Mouse (Mus musculus): ENCODE data around the gene Spryd7.
"Not testable (repeated sequence)": the region's sequence is repeated elsewhere in the genome, so short reads cannot be mapped to it uniquely, and the experiment has no call there.

The Spryd7 gene

DNA sequence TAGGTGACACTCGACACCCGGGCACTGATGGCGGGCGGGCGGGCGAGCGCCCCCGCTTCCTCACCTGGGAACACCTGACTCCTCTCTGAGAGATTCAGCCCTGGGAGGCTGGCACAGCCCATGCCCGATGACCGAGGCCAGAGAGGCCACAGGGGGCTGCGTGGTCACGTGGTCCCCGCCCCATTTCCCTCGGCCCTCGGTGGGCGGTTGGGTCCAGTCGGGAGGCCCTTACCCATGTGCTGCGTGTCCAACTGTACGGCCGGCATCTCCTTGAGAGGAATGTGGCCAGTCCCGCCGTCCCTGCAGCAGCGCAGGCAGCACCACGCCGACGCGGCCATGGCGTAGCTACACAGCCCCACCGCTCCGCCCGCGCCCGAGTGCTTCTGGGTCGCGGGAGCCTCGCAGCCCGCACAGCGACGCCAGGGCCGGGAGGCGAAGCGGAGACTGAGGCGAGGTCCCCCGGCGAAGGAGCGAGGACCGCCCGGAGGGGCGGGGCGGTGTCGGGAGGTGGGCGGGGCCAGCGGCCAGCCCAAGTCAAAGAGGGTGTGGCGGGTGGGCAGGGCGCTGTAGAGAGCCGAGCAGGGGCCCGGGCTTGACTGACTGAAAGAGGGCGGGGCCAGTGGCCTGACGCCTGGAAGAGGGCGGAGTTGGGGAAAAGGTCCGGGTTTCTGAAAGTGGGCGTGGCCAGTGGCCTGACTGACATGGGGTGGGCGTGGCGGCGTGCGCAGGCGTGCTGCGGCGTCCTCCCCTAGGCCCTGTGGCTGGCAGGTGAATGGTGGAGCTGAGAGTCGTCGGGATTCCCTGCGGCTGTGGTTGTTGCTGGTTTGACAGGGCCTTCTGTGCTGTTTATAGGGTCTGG, at the start of gene Spryd7:
Gene Spryd7, minus strand, starts transcription at position 598 of the 859 bp plus-strand sequence.
- peak; percentile 96 to 97 for DNase-seq (ENCODE audit: low spot score in 2 of 2)

DNA sequence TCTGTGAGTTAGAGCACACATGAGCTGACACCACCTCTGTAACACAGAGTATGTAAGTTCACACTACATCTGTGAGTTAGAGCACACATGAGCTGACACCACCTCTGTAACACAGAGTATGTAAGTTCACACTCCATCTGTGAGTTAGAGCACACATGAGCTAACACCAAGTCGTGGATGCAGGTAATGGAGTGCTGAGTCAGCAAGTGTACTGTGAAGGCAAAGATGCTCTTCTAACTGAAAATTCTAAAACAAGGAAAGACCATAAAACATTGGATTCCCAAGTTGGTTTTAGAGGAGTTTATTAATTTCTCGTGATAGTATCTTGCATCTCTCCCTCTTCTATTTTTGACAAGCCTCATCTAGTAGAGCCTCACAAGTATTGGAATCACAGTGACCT, 49.4 kb upstream of the Spryd7 start:
- not testable (repeated sequence) for DNase-seq (ENCODE audit: low spot score in 2 of 2)

DNA sequence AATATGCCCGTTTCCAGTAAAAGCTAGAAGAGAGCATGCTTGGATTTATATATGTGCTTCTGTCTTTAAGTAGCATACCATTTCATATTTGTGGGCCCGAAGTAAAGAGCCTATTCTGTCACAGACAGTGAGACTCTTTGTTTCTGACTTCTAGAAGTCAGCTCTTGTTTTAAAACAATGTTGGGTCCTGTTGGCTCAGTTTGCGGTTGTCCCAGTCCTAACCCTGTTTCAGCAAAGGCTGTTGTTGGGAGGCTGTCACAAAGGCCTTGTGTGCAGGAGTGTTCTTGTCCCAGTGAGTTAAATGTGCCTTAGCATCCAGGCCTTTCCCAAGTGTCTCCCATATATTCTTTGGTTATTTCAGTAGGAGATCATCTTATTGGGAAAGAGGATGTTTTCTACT, 47.4 kb upstream of the Spryd7 start:
- no peak for DNase-seq (ENCODE audit: low spot score in 2 of 2)

DNA sequence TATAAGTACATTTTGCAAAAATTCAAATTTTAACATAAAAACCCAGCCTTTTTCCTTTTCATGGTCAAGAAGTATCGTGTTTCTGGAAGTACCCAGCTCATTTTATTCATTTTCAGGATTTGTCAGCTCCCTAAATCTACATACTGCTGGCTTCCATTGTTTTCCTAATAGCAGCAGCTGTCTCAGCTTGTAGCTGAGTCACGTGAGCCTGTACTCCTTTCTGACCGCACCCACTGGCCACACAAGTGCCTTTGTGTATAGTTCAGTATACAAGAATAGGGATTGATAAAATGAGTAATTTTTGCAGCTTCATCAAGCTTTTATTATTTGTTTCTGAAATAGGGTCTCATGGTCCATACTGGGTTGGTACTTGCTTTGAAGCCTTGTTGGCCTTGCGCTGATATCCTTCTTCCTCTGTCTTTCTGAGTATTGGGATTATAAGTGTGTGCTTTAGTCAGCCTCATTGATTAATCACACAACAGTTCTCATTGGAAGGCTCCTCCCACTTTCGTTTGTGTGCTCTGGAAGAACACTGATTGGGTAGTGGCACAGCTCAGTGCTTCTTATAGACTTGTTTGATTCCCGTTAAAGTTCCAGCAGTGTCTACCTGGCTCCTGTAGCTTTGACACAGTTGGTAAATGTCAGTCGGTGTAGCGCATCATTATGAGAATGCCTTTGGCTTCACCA, 46.5 kb upstream of the Spryd7 start:
- DNase-seq (ENCODE audit: low spot score in 2 of 2), result no peak

DNA sequence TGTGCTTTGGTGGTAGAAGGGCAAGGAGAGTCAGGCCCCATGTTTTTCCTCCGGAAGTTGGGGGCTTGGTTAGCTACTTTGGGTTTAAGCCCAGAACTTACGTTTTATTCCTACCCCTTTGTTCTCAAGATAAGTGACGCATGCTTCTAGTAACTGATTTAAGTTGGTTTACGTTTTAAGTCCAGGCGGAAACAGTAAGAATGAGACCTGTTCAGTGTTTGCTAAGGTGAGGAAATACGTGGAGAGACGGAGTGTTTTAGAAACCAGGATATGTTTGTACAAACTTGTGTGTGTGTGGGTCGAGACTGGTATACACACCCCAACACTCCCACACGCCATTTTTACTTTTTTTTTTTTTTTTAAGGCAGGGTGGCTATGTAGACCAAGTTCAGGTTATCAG, 44.7 kb upstream of the Spryd7 start:
- no peak for DNase-seq (ENCODE audit: low spot score in 2 of 2)

DNA sequence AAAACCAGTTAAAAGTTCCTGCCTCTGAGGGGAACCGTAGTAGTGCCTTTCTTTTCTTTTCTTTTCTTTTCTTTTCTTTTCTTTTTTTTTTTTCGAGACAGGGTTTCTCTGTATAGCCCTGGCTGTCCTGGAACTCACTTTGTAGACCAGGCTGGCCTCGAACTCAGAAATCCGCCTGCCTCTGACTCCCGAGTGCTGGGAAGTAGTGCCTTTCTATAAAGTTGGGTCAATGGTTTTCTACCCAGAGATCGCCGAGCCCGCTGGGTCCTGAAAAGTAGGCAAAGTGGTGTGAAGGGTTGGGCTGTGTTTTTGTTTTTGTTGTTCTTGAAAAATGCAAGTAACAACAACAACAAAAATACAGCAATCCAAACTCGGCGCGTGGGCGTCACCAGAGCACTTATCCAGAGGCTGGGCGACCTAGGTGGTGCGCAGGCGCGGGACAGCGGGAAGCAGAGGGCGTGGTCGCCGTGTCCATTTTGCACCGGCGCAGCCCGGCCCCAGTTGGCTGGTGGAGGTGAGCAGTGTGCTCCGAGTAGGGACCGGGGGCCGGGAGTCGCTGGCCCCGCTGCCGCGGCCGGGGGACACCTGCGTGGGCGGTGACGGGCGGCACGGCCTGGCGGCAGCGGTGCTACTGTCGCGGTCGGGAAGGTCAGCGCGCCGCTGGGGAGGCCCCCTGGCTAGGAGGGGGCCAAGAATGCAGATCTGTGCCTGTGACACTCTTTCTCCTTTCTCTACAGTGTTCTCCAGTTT, 42.5 kb upstream of the Spryd7 start:
- DNase-seq (ENCODE audit: low spot score in 2 of 2), result peak; percentile 74 to 82

DNA sequence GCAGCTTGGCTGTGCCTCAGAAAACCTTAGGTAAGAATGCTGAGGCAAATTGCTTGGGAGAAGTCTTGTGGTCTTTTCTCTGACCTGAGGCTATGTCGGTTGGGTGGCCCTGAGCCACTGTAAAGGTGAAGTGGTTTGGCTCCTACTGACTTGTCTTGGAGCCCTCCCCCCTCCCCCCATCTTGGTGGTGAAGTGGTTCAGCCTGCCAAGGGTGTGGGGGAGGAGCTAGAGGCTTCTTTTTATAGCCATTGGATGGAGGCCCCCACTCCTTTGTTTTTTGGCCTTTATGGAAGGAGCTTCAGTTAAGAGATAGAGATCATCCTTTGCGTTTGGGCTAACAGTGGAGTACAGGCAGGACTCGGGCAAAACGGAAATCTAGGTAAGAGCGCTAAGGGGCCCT, 41.3 kb upstream of the Spryd7 start, which contains the start of gene Trim13:
Gene Trim13, plus strand, starts transcription at position 280 of the 400 bp plus-strand sequence.
- no peak for DNase-seq (ENCODE audit: low spot score in 2 of 2)

DNA sequence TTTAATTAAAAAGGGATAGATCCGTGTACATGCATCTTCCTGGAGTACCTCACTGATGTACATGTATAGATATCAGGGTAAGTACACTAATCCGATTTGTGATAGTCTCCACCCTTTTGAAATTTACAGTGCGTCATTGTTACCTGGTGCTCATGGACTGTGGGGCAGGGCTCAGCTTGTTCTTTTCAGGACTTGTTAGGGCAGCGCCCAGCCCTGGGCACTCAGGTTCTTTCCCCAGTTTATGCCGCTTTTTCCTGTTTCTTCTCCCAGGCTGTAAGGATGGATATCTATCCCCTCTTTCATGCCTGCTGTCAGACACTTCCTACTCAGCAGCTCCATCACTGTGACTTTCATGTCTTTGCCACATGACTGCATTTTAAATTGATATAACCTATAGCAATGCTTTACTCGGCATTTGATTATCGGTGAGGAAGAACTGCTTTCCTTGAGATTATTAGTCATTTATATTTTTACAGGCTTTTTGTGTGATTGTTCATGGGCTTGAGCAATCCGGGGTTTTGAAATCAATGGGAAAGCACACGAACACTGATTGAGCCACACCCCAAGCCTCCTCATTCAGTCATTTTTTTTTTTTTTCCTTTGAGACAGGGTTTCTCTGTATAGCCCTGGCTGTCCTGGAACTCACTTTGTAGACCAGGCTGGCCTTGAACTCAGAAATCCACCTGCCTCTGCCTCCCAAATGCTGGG, 40.2 kb upstream of the Spryd7 start:
- no peak for DNase-seq (ENCODE audit: low spot score in 2 of 2)

DNA sequence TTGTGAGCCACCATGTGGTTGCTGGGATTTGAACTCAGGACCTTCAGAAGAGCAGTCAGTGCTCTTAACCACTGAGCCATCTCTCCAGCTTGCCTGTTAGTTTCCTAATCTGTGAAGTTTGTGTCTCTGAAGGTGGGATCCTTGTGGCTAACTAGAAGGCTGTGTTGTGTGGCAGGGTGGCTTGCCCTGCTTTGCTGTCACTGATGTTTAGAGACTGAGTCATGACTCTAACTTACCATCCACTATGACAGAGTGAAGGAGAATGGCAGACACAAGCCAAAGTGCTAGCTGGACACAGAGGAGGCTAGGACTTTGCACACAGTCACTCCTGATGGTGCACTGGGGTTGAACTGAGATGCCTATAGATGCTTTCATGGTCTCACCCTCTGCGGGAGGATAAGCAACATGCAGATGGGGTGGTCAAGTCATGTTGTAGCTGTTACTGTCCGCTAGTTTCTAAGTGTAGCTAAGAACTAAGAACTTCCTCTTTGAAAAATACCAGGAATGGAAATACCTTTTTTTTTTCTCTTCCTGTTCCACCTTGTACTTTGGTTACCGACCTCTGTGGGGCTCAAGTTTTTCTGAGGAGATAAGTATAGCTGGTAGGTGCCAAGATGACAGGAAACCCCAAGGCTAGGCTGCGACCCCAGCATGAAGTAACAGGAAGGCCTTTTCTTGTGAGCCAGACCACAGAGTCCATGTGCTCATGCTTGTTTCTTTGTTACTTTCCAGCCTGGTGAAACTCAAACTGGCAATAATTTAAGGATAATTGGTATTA, 32.8 kb upstream of the Spryd7 start:
- DNase-seq (ENCODE audit: low spot score in 2 of 2), result no peak

DNA sequence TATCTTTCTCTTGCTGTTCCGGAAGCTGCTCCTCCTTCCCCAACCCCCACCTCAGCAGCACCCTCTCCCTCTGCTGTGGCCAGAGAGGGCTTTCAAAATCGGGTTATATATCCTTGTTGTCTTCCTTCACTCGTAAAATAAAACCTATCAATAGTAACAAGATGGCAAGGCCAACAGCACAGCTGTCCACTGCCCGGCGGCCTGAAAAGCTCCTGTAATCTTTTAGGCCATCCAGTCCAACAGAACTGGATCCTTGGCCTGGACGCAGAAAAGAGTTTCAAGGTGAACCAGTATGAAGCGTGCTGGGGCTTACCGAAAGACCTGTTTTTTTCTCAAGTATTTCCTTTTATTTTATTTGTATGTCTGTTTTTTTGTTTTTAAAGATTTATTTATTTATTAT, 19.3 kb upstream of the Spryd7 start:
- DNase-seq (ENCODE audit: low spot score in 2 of 2), result no peak

DNA sequence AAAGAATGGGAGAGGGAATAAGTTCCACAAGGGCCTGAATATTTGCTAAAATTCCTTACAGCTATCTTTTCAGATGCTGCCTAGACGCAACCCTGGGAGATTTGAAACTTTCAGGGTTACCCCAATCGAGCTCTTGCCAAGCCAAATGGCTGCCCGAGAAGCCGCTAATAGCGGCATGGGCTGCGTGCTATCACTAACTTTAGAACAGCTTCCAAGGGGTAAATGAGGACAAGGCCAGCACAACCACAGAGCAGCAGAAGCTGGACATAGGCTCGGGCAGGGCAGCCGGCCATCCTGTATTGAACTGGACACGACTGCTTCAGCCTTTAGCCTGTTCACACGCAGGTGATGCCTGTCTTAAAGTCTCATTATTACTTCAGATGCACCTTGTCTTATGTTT, 18.4 kb upstream of the Spryd7 start:
- DNase-seq (ENCODE audit: low spot score in 2 of 2), result no peak

DNA sequence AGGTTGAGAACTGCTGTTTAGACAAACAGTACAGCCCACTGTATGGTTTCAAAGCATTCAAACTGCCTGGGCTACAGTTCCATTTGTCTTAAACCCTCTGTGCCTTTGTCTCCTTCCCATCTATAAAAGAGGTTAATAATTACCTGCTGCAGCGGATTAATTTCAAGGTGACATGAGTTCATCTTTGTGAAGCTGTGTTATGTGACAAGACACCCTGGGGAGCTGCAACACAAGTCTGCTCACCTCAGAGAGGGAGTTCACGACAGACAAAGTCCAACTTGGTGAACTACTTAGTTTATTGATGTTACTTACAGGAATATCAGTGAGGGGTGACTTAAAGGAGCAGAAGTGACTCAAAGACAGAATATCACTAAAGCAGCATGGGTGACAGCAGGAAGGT, 15.4 kb upstream of the Spryd7 start:
- DNase-seq (ENCODE audit: low spot score in 2 of 2), result no peak

DNA sequence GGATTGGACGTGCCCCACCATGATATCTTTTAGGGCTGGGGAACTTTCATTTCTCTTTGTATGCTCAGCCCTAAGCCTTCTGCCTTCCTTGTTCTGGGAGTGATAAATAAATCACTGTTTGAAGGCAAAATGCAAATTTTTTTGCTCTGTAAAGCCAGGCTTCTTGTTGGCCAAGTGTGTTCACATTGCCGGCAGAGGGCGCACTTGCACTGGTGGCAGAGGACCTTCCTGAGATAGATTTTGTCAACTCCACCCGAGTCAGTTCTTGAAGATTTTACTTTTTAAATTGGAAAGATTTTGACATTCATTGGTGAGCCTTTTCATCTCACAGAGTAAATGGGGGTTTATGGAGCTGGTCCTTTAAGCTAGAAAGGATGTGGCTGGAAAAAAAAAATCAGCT, 14.7 kb upstream of the Spryd7 start:
- DNase-seq (ENCODE audit: low spot score in 2 of 2), result peak; percentile 52 to 78

DNA sequence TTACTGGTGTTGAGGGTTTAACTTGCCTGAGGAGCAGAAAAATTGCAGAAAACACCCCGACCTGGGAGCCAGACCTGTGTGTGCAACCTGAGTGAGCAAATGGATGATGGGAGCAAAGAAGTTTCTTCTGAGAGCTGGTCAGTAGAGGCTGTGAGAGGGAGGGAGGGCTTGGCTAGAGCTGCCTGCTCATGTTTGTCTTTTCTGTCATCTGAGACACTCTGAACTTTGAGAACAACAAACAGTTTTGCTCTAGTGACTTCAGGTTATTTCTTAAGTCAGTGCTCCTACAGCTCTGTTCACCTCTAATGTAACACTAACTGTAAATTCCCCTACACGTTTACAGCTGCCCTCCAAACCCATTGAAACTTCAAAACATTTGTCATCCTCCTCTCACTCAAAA, 12.7 kb upstream of the Spryd7 start:
- no peak for DNase-seq (ENCODE audit: low spot score in 2 of 2)

DNA sequence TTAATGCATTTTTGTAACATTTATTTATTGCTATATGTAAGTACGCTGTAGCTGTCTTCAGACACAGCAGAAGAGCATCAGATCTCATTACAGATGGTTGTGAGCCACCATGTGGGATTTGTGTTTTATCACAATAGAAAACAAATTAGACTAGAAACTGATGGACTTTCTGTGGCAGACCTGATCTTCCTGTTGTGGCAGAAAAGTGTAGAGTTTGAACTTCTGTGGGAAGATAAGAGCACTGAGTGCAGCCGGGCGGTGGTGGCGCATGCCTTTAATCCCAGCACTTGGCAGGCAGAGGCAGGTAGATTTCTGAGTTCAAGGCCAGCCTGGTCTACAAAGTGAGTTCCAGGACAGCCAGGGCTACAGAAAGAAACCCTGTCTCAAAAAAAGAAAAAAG, 9.5 kb upstream of the Spryd7 start:
- not testable (repeated sequence) for DNase-seq (ENCODE audit: low spot score in 2 of 2)

DNA sequence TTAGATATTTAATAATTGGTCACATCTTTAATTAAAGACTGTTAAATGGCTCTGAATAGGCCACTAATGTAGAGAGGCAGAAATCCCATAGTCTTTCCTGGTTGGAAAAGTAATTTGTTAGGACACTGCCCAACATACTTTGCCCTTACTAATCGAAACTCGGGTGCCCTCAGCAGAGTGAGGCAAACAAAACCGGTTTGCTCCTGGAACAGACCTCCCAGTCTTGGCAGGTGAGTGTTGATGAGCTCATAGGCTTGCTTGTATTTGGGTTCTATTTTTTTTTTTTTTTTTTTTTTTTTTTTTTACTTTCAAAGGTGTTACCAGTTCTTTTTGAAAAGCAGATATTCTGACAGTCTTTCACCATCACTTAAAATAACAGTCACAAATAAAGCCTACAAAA, 3.2 kb upstream of the Spryd7 start:
- no peak for DNase-seq (ENCODE audit: low spot score in 2 of 2)

DNA sequence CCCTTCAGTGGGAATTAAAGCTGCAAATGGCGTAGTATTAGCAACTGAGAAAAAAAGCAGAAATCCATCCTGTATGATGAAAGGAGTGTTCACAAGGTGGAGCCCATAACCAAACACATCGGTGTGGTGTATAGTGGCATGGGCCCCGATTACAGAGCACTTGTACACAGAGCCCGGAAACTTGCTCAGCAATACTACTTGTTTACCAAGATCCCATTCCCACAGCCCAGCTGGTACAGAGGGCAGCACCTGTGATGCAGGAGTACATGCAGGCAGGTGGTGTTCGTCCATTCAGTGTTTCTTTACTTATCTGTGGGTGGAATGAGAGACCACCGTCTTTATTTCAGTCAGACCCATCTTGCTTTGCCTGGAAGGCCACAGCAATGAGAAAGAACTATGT, 2.2 kb upstream of the Spryd7 start:
- DNase-seq (ENCODE audit: low spot score in 2 of 2), result no peak

DNA sequence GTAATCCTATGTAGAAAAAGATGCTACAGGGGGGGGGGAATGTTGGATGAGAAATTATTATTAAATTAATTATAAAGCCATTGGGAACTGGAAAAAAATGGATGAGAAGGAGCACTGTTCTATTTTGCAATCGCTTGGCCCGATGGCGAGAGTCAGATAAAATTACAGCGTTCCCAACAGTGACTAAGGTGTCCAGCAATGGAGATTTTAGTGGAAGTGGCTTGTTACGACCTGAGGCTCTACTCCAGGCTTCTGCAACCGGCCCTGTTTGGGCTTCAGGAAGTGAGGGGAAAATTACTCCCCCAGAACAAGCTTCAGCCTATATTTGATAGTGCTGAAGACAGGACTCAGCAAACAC, 776 bp downstream of the Spryd7 start:
- no peak for DNase-seq (ENCODE audit: low spot score in 2 of 2)

DNA sequence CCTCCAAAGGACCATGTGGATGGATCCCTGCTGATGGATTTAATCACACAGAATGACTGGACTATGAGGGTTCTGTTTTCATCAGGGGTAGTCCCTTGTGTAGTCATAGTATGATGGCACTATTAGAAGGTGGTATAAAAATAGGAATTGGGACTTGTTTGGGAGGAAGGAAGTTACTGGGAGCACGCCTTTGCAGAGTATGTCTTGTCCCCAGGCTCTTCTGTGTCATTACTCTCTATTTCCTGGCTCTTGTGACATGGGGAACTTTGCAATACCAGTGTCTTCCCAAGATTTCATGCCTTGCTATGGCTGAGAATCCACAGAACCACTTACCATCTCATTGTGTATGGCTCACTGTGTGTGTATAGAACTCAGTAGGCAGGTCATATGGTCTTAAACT, 8.1 kb downstream of the Spryd7 start:
- no peak for DNase-seq (ENCODE audit: low spot score in 2 of 2)

DNA sequence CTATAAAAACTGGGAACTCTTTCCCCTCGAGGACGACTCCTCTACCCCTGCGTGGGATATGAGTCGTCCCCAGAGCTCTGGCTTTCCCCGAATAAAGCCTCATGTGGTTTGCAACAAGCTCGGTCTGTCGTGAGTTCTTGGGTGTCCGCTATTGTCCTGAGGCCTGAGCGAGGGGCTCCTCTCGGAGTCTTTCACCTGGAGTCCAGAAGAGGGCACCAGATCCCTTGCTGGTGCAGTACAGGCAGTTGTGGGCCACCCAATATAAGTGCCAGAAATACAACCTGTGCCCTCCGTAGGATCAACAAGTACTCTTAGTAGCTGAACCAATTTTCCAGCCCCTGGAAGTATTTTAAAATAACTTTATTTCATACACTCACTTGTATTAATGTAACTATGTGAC, 18.9 kb downstream of the Spryd7 start:
- DNase-seq (ENCODE audit: low spot score in 2 of 2), result not testable (repeated sequence)

DNA sequence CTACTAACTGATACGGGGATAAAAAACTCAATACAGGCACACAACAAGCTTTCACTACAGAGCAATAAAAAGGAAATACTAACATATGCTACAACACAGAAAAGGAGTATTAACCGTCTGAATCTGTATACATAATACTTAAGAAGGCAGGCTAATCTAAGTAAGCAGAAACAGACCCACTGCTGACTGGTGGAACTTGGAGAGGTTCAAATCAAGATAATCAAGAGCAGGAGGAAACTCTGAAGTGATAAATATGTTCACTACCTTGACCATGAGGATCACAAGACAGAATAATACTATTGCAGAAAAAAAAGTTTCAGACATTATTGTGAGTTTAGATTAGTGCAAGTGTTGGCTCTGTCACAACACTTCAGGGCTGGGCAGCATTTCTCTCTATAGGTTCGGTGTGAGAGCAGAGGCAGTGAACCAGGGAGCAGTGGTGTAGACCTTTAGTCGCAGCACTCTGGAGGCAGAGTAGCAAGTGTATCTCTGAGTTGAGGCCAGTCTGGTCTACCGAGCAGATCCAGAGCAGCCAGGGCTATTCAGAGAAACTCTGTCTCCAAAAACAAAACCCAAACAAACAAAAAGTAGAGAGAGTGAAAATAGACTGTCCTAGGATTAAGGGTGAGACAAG, 19.9 kb downstream of the Spryd7 start:
- no peak for DNase-seq (ENCODE audit: low spot score in 2 of 2)

All from frontal cortex, postnatal 14 days (tissue).